In genomic region chr9:56404619-56405018, GRCm38 (mm10) we compare ENCODE assay signal across 15 mouse cellular contexts.
"Had no signal": no experiment of that assay in that cellular context is flagged by ENCODE, and none has a peak within 500 bp of the region (broad histone marks: within the 10 kb centered on the region; RNA-seq: fewer than 3 reads in every experiment).

No protein-coding gene starts in this region.

- H3K36me3 ChIP-seq: limb, embryonic 10.5 days; liver, embryonic 15.5 days; midbrain, embryonic 13.5 days; neural tube, embryonic 13.5 days had no signal

- H3K4me1 ChIP-seq: liver, embryonic 15.5 days; neural tube, embryonic 13.5 days had no signal

- ATAC-seq: lung, postnatal 0 days; midbrain, embryonic 13.5 days had no signal

- H3K27me3 ChIP-seq: liver, embryonic 15.5 days; midbrain, embryonic 13.5 days; neural tube, embryonic 13.5 days had no signal

- H3K9ac ChIP-seq: liver, embryonic 15.5 days; midbrain, embryonic 13.5 days; neural tube, embryonic 13.5 days had no signal

- H3K4me2 ChIP-seq: liver, embryonic 11.5 days; liver, embryonic 15.5 days; midbrain, embryonic 13.5 days; neural tube, embryonic 13.5 days had no signal

- H3K4me3 ChIP-seq: left cerebral cortex, adult 2 months; limb, embryonic 10.5 days; liver, embryonic 15.5 days; midbrain, embryonic 13.5 days; neural tube, embryonic 13.5 days had no signal

- H3K27ac ChIP-seq: left cerebral cortex, adult 2 months; limb, embryonic 10.5 days; liver, embryonic 15.5 days; midbrain, embryonic 13.5 days; neural tube, embryonic 13.5 days had no signal

- H3K9me3 ChIP-seq: limb, embryonic 10.5 days; liver, embryonic 15.5 days; midbrain, embryonic 13.5 days; neural tube, embryonic 13.5 days had no signal

- DNase-seq: kidney, postnatal 25 days; lung, adult 2 months; lung, postnatal 36 days; retina, postnatal 1 day; right cerebral cortex, postnatal 4 days; spleen, adult 18-20 months; thymus, adult 18-20 months; thymus, postnatal 14 days had no signal
